Mouse (Mus musculus) layer of hippocampus, postnatal 25 days (tissue): ENCODE results near the gene Extl1. TPM values are rescaled to one million over a fixed set of nuclear protein-coding genes. Genes with fewer than 3 reads are reported as not detected.
A peak's percentile ranks its signal among the peaks of the same experiment; 100 is the strongest.

Source experiments
- DNase-seq, 2 experiments: peaks; one replicate each; pipeline ENCODE4 v3.0.0; 2022; ENCODE audit warnings: mixed read lengths in 2 of 2, low spot score in 1 of 2; ENCODE audit errors: extremely low spot score in 1 of 2
- total RNA-seq, 2 experiments: library from RNA; stranded (reverse); gene quantifications; 2 replicates each; pipeline ENCODE4 v1.2.3; 2021

Gene Extl1
- total RNA-seq, 2 experiments from 2014 or later, result 46.8 TPM

GRCm38 (mm10) chr4:134316390-134316789 is 67.3 kb downstream of the Extl1 start:
- DNase-seq, result no peak

- DNase-seq, result no peak
These were observed 68.2 kb downstream of the Extl1 start for GRCm38 (mm10) chr4:134315470-134315869.

GRCm38 (mm10) chr4:134314876-134315275 is 68.8 kb downstream of the Extl1 start, which contains the start of gene Trim63:
Trim63 (plus strand) TSS chr4:134315120.
- DNase-seq, result no peak

- DNase-seq, result no peak
These were observed 69.5 kb downstream of the Extl1 start for GRCm38 (mm10) chr4:134314081-134314655.

- no peak for DNase-seq
These were observed 70.7 kb downstream of the Extl1 start for GRCm38 (mm10) chr4:134312901-134313300.

- no peak for DNase-seq
These were observed 71.3 kb downstream of the Extl1 start for GRCm38 (mm10) chr4:134312341-134312740.

- no peak for DNase-seq
These were observed 71.9 kb downstream of the Extl1 start for GRCm38 (mm10) chr4:134311784-134312183.

- no peak for DNase-seq
These were observed 73.0 kb downstream of the Extl1 start for GRCm38 (mm10) chr4:134310656-134311055.

GRCm38 (mm10) chr4:134310106-134310505 is 73.5 kb downstream of the Extl1 start:
- DNase-seq, result no peak

- peak; percentile 46 to 57 for DNase-seq
These were observed 76.1 kb downstream of the Extl1 start for GRCm38 (mm10) chr4:134307367-134308072.

- no peak for DNase-seq
These were observed 76.7 kb downstream of the Extl1 start for GRCm38 (mm10) chr4:134306963-134307362.

Other genes starting within 250 kb of the Extl1 start
- gene Cep85, start 196.7 kb downstream of the Extl1 start, total RNA-seq, result 10 to 100 TPM; 11.9 to 13.9 TPM
- not detected for gene Gm7534, start 180.8 kb downstream of the Extl1 start, total RNA-seq
- gene Catsper4, start 156.5 kb downstream of the Extl1 start, total RNA-seq, result not detected
- under 1 TPM; 0.57 to 0.70 TPM for gene Cnksr1, start 145.5 kb downstream of the Extl1 start, total RNA-seq
- not detected for gene E130218I03Rik, start 140.2 kb downstream of the Extl1 start, total RNA-seq
- gene Zfp593, start 138.3 kb downstream of the Extl1 start, total RNA-seq, result 10 to 100 TPM in 1 of 2 experiments, 1 to 10 TPM in 1; 9.9 to 10.3 TPM
- not detected for gene Gm30191, start 136.9 kb downstream of the Extl1 start, total RNA-seq
- 1 to 10 TPM; 3.0 to 3.9 TPM for gene Grrp1, start 129.7 kb downstream of the Extl1 start, total RNA-seq
- gene Pdik1l, start 96.0 kb downstream of the Extl1 start, total RNA-seq, result 10 to 100 TPM; 15.2 to 16.7 TPM
- not detected for gene Trim63, start 68.7 kb downstream of the Extl1 start, total RNA-seq
- gene Slc30a2, start 40.7 kb downstream of the Extl1 start, total RNA-seq, result under 1 TPM in 1 of 2 experiments, not detected in 1; 0.12 TPM
- 1 to 10 TPM; 5.0 to 7.6 TPM for gene Pafah2, start 12.5 kb upstream of the Extl1 start, total RNA-seq
- gene Stmn1, start 84.5 kb upstream of the Extl1 start, total RNA-seq, result 100 to 1,000 TPM; 338 to 387 TPM
- 10 to 100 TPM; 53.2 to 66.7 TPM for gene Paqr7, start 112.8 kb upstream of the Extl1 start, total RNA-seq
- under 1 TPM in 1 of 2 experiments, not detected in 1; 0.57 TPM for gene Aunip, start 127.1 kb upstream of the Extl1 start, total RNA-seq
- 10 to 100 TPM; 69.5 to 72.0 TPM for gene Mtfr1l, start 151.5 kb upstream of the Extl1 start, total RNA-seq
- 10 to 100 TPM; 15.5 to 16.5 TPM for gene Selenon, start 168.3 kb upstream of the Extl1 start, total RNA-seq